Mouse (Mus musculus): ENCODE measurements around the gene Rassf4.

DNA sequence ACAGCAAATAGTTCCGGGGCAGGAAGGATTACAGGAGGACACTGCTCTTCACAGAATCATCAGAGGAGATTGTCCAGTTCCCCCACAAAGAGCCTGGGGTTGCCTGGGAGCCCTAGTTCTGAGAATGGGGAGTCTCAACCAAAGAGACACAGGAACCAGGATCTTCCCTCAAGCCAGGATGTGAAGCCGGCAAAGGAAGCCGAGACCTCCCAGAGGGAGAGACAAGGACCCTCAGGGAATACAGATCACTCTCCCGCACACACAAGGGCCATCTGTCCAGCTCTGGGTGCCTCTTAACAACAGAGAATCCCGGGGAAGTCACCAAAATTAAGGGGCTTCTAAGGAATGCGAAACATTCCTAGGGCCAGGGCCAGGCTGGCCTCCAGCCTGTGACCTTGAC is 3.6 kb upstream of the Rassf4 start:
- TF ChIP-seq GATA1 (IDR thresholded peaks at IDR 0.05; ENCODE audit: borderline replicate concordance, low read length), result no peak
- TF ChIP-seq FLI1 (IDR thresholded peaks at IDR 0.05; ENCODE audit: low read length), result no peak
